ENCODE assay signal across 21 mouse cellular contexts in genomic region chr8:13687101-13687717, GRCm38 (mm10). TPM values are rescaled to one million over a fixed set of nuclear protein-coding genes. Genes with fewer than 3 reads are reported as not detected.
DNase-seq lines count a peak whose midpoint lies in the region; ATAC-seq and TF ChIP-seq lines count a peak whose summit lies in the region.
"Had no signal": no experiment of that assay in that cellular context is flagged by ENCODE, and none has a peak within 500 bp of the region (broad histone marks: within the 10 kb centered on the region; RNA-seq: fewer than 3 reads in every experiment).

No protein-coding gene starts in this region.

- H3K4me1 ChIP-seq in intestine, postnatal 0 days (replicated peaks; ENCODE audit: control insufficient read depth, insufficient read depth, low read length) = no peaks in the 10 kb centered on the region
- H3K4me1 ChIP-seq in intestine, embryonic 15.5 days (replicated peaks) = peaks cover 10% of the 10 kb centered on the region
- peaks cover 3% of the 10 kb centered on the region; the same call in 1 of the 2 replicates for H3K4me1 ChIP-seq in midbrain, postnatal 0 days (ENCODE audit: insufficient read depth, low read length)
- no peaks in the 10 kb centered on the region for H3K4me1 ChIP-seq in midbrain, embryonic 14.5 days (ENCODE audit: control insufficient read depth, insufficient read depth, low read length)
- no peaks in the 10 kb centered on the region for H3K4me1 ChIP-seq in ES-Bruce4 (ENCODE audit: control insufficient read depth, insufficient read depth, low read length)
- H3K4me1 ChIP-seq in stomach, postnatal 0 days (replicated peaks; ENCODE audit: control insufficient read depth, insufficient read depth) = peaks cover 3% of the 10 kb centered on the region
- H3K4me1 ChIP-seq in forebrain, embryonic 12.5 days = peaks cover 4% of the 10 kb centered on the region; the same call in 1 of the 2 replicates

- no peak for DNase-seq in midbrain, postnatal 0 days (ENCODE audit: low spot score)
- DNase-seq in midbrain, embryonic 14.5 days = no peak
- no peak for DNase-seq in stomach, postnatal 0 days (ENCODE audit: low spot score)
- no peak for DNase-seq in cerebellum, adult 8-10 months
- DNase-seq: cerebellum, adult 18-20 months; heart, adult 11 months; kidney, adult 18-20 months; kidney, postnatal 36 days had no signal

- H3K36me3 ChIP-seq in intestine, postnatal 0 days (ENCODE audit: control insufficient read depth, insufficient read depth) = no peaks in the 10 kb centered on the region
- no peaks in the 10 kb centered on the region for H3K36me3 ChIP-seq in intestine, embryonic 15.5 days
- H3K36me3 ChIP-seq in midbrain, postnatal 0 days (ENCODE audit: insufficient read depth, low read length) = no peaks in the 10 kb centered on the region
- no peaks in the 10 kb centered on the region for H3K36me3 ChIP-seq in midbrain, embryonic 14.5 days (ENCODE audit: control insufficient read depth, insufficient read depth, low read length)
- H3K36me3 ChIP-seq in ES-Bruce4 (ENCODE audit: control insufficient read depth, insufficient read depth, low read length, poor library complexity, severe bottlenecking) = no peaks in the 10 kb centered on the region
- H3K36me3 ChIP-seq in stomach, postnatal 0 days (ENCODE audit: control insufficient read depth, insufficient read depth, low read length) = no peaks in the 10 kb centered on the region
- H3K36me3 ChIP-seq in forebrain, embryonic 12.5 days (replicated peaks) = no peaks in the 10 kb centered on the region
- H3K36me3 ChIP-seq: embryonic facial prominence, embryonic 15.5 days; hindbrain, embryonic 13.5 days; midbrain, embryonic 13.5 days had no signal

- no peak overlapping the region for H3K4me2 ChIP-seq in intestine, postnatal 0 days (replicated peaks; ENCODE audit: low read depth)
- H3K4me2 ChIP-seq in intestine, embryonic 15.5 days (replicated peaks) = no peak overlapping the region
- H3K4me2 ChIP-seq in midbrain, postnatal 0 days (ENCODE audit: low read depth, low read length, poor library complexity, severe bottlenecking) = no peak overlapping the region
- H3K4me2 ChIP-seq in midbrain, embryonic 14.5 days (ENCODE audit: low read length) = no peak overlapping the region
- H3K4me2 ChIP-seq in stomach, postnatal 0 days (replicated peaks; ENCODE audit: low read depth) = no peak overlapping the region
- no peak overlapping the region for H3K4me2 ChIP-seq in forebrain, embryonic 12.5 days
- H3K4me2 ChIP-seq: embryonic facial prominence, embryonic 15.5 days; hindbrain, embryonic 13.5 days; midbrain, embryonic 13.5 days had no signal

- no peaks in the 10 kb centered on the region for H3K9me3 ChIP-seq in intestine, postnatal 0 days (ENCODE audit: control insufficient read depth)
- H3K9me3 ChIP-seq in intestine, embryonic 15.5 days = no peaks in the 10 kb centered on the region
- H3K9me3 ChIP-seq in midbrain, postnatal 0 days (ENCODE audit: low read length) = no peaks in the 10 kb centered on the region
- H3K9me3 ChIP-seq in midbrain, embryonic 14.5 days (ENCODE audit: control insufficient read depth, low read length) = no peaks in the 10 kb centered on the region
- no peaks in the 10 kb centered on the region for H3K9me3 ChIP-seq in ES-Bruce4 (replicated peaks; ENCODE audit: control insufficient read depth, insufficient read depth, low read length, poor library complexity, severe bottlenecking)
- no peaks in the 10 kb centered on the region for H3K9me3 ChIP-seq in stomach, postnatal 0 days (ENCODE audit: control insufficient read depth, low read length)
- 0 out of 2 replicates have a peak, but pooled peaks cover 5% of the 10 kb centered on the region for H3K9me3 ChIP-seq in forebrain, embryonic 12.5 days
- H3K9me3 ChIP-seq: embryonic facial prominence, embryonic 15.5 days; hindbrain, embryonic 13.5 days; midbrain, embryonic 13.5 days had no signal

- WGBS in intestine, postnatal 0 days = 92% methylated on average over 8 of the region's 8 CpGs
- WGBS in intestine, embryonic 15.5 days = 91% methylated on average over 8 of the region's 8 CpGs
- WGBS in midbrain, postnatal 0 days = 95% methylated on average over 8 of the region's 8 CpGs
- WGBS in midbrain, embryonic 14.5 days = 95% methylated on average over 8 of the region's 8 CpGs
- WGBS in stomach, postnatal 0 days = 89% methylated on average over 8 of the region's 8 CpGs
- WGBS in forebrain, embryonic 12.5 days = 91% methylated on average over 8 of the region's 8 CpGs

- H3K27me3 ChIP-seq in intestine, postnatal 0 days (replicated peaks; ENCODE audit: control insufficient read depth, insufficient read depth, low read length) = no peaks in the 10 kb centered on the region
- no peaks in the 10 kb centered on the region for H3K27me3 ChIP-seq in intestine, embryonic 15.5 days (replicated peaks)
- H3K27me3 ChIP-seq in midbrain, postnatal 0 days (ENCODE audit: insufficient read depth, low read length) = no peaks in the 10 kb centered on the region
- no peaks in the 10 kb centered on the region for H3K27me3 ChIP-seq in midbrain, embryonic 14.5 days (ENCODE audit: control insufficient read depth, insufficient read depth, low read length)
- H3K27me3 ChIP-seq in ES-Bruce4 (ENCODE audit: control insufficient read depth, insufficient read depth, low read length, poor library complexity, severe bottlenecking) = no peaks in the 10 kb centered on the region
- H3K27me3 ChIP-seq in stomach, postnatal 0 days (ENCODE audit: control insufficient read depth, insufficient read depth, low read length) = no peaks in the 10 kb centered on the region
- no peaks in the 10 kb centered on the region for H3K27me3 ChIP-seq in forebrain, embryonic 12.5 days
- H3K27me3 ChIP-seq: embryonic facial prominence, embryonic 15.5 days; hindbrain, embryonic 13.5 days; midbrain, embryonic 13.5 days; Patski had no signal

- TF ChIP-seq POLR2A in ES-Bruce4 (IDR thresholded peaks at IDR 0.05; ENCODE audit: insufficient read depth, low read length) = no peak

- no peak overlapping the region for H3K4me3 ChIP-seq in intestine, postnatal 0 days (ENCODE audit: low read depth, low read length)
- H3K4me3 ChIP-seq in intestine, embryonic 15.5 days (replicated peaks) = no peak overlapping the region
- H3K4me3 ChIP-seq in midbrain, postnatal 0 days (ENCODE audit: low read depth, low read length) = no peak overlapping the region
- H3K4me3 ChIP-seq in midbrain, embryonic 14.5 days (replicated peaks; ENCODE audit: low read depth, low read length) = no peak overlapping the region
- H3K4me3 ChIP-seq in ES-Bruce4 (ENCODE audit: low read depth, low read length) = no peak overlapping the region
- H3K4me3 ChIP-seq in stomach, postnatal 0 days (ENCODE audit: low read depth, low read length) = no peak overlapping the region
- no peak overlapping the region for H3K4me3 ChIP-seq in forebrain, embryonic 12.5 days (replicated peaks)
- H3K4me3 ChIP-seq: embryonic facial prominence, embryonic 15.5 days; hindbrain, embryonic 13.5 days; midbrain, embryonic 13.5 days had no signal

- no peak for ATAC-seq in intestine, postnatal 0 days
- no peak for ATAC-seq in intestine, embryonic 15.5 days
- no peak for ATAC-seq in midbrain, postnatal 0 days (ENCODE audit: low FRiP score)
- ATAC-seq in midbrain, embryonic 14.5 days (ENCODE audit: low FRiP score, low TSS enrichment) = no peak
- ATAC-seq in stomach, postnatal 0 days (ENCODE audit: low FRiP score, low TSS enrichment) = no peak
- no peak for ATAC-seq in forebrain, embryonic 12.5 days (ENCODE audit: low FRiP score)
- ATAC-seq: forebrain, embryonic 14.5 days; midbrain, embryonic 13.5 days; Patski had no signal

- TF ChIP-seq EP300 in ES-Bruce4 (IDR thresholded peaks at IDR 0.05; ENCODE audit: insufficient read depth, low read depth, low read length) = no peak
- TF ChIP-seq EP300 in stomach, postnatal 0 days (optimal IDR thresholded peaks at IDR 0.05) = no peak

- H3K27ac ChIP-seq in intestine, postnatal 0 days (ENCODE audit: low read depth, low read length) = no peak overlapping the region
- H3K27ac ChIP-seq in intestine, embryonic 15.5 days = no peak overlapping the region
- H3K27ac ChIP-seq in midbrain, postnatal 0 days (ENCODE audit: low read depth, low read length) = no peak overlapping the region
- H3K27ac ChIP-seq in midbrain, embryonic 14.5 days (replicated peaks; ENCODE audit: low read depth, low read length) = no peak overlapping the region
- no peak overlapping the region for H3K27ac ChIP-seq in ES-Bruce4 (ENCODE audit: insufficient read depth, low read length)
- H3K27ac ChIP-seq in stomach, postnatal 0 days (replicated peaks) = no peak overlapping the region
- H3K27ac ChIP-seq in forebrain, embryonic 12.5 days = no peak overlapping the region
- H3K27ac ChIP-seq: embryonic facial prominence, embryonic 15.5 days; hindbrain, embryonic 13.5 days; midbrain, embryonic 13.5 days had no signal

- peak; percentile 40; the same call in 1 of the 2 replicates for TF ChIP-seq CTCF in intestine, postnatal 0 days (IDR thresholded peaks at IDR 0.05; ENCODE audit: low read depth)
- peak; percentile 10; the same call in 1 of the 2 replicates for TF ChIP-seq CTCF in midbrain, postnatal 0 days (IDR thresholded peaks at IDR 0.05)
- peak; percentile 6 for TF ChIP-seq CTCF in ES-Bruce4 (IDR thresholded peaks at IDR 0.05; ENCODE audit: low read depth, low read length)
- TF ChIP-seq CTCF in stomach, postnatal 0 days (IDR thresholded peaks at IDR 0.05; ENCODE audit: low read depth) = peak; percentile 48

- H3K9ac ChIP-seq in intestine, postnatal 0 days (ENCODE audit: low read depth, low read length) = no peak overlapping the region
- H3K9ac ChIP-seq in intestine, embryonic 15.5 days = no peak overlapping the region
- H3K9ac ChIP-seq in midbrain, postnatal 0 days (replicated peaks; ENCODE audit: low read length, poor library complexity, severe bottlenecking) = no peak overlapping the region
- H3K9ac ChIP-seq in midbrain, embryonic 14.5 days (replicated peaks; ENCODE audit: low read length) = no peak overlapping the region
- H3K9ac ChIP-seq in ES-Bruce4 (ENCODE audit: low read depth, poor library complexity, severe bottlenecking) = no peak overlapping the region
- no peak overlapping the region for H3K9ac ChIP-seq in stomach, postnatal 0 days (ENCODE audit: low read length)
- no peak overlapping the region for H3K9ac ChIP-seq in forebrain, embryonic 12.5 days
- H3K9ac ChIP-seq: embryonic facial prominence, embryonic 15.5 days; hindbrain, embryonic 13.5 days; midbrain, embryonic 13.5 days had no signal

RNA-seq across cellular contexts. Expression of gene Rasa3, which starts 9.8 kb away (rescaled TPM):
- 9.8 and 9.9 TPM in 2 replicates for polyA plus RNA-seq in intestine, postnatal 0 days (2015; fragmentation: Nextera tagmentation; extraction: Ambion mirVana)
- polyA plus RNA-seq in intestine, embryonic 15.5 days (2015; fragmentation: Nextera tagmentation; extraction: Ambion mirVana) = 19.1 and 22.2 TPM in 2 replicates
- 43.9 and 52.7 TPM in 2 replicates for total RNA-seq in midbrain, postnatal 0 days (2014; rRNA removed)
- polyA plus RNA-seq in midbrain, postnatal 0 days (2015; fragmentation: Nextera tagmentation; extraction: Ambion mirVana) = 20.5 and 23.5 TPM in 2 replicates
- polyA plus RNA-seq in midbrain, embryonic 14.5 days (2014; fragmentation: Nextera tagmentation; extraction: Ambion mirVana) = 18.4 and 26.0 TPM in 2 replicates
- 7.4 and 14.5 TPM in 2 replicates for polyA plus RNA-seq in ES-Bruce4 (2011; ENCODE audit: insufficient read depth, insufficient read length, low read depth, missing spikeins)
- 12.0 and 12.4 TPM in 2 replicates for polyA plus RNA-seq in stomach, postnatal 0 days (2015; fragmentation: Nextera tagmentation; extraction: Ambion mirVana)
- polyA plus RNA-seq in forebrain, embryonic 12.5 days (2016; fragmentation: Nextera tagmentation; extraction: Ambion mirVana) = 24.6 and 26.9 TPM in 2 replicates

RNA-seq across cellular contexts. Expression of gene Cfap97d2, which starts 18.5 kb away (rescaled TPM):
- not detected in 2 replicates for polyA plus RNA-seq in intestine, postnatal 0 days (2015; fragmentation: Nextera tagmentation; extraction: Ambion mirVana)
- polyA plus RNA-seq in intestine, embryonic 15.5 days (2015; fragmentation: Nextera tagmentation; extraction: Ambion mirVana) = 0.10 TPM in 1 of 2 replicates, not detected in the other
- total RNA-seq in midbrain, postnatal 0 days (2014; rRNA removed) = 0.24 and 4.9 TPM in 2 replicates
- 1.4 and 2.8 TPM in 2 replicates for polyA plus RNA-seq in midbrain, postnatal 0 days (2015; fragmentation: Nextera tagmentation; extraction: Ambion mirVana)
- polyA plus RNA-seq in midbrain, embryonic 14.5 days (2014; fragmentation: Nextera tagmentation; extraction: Ambion mirVana) = 1.6 and 2.2 TPM in 2 replicates
- not detected in 2 replicates for polyA plus RNA-seq in ES-Bruce4 (2011; ENCODE audit: insufficient read depth, insufficient read length, low read depth, missing spikeins)
- 0.13 and 0.17 TPM in 2 replicates for polyA plus RNA-seq in stomach, postnatal 0 days (2015; fragmentation: Nextera tagmentation; extraction: Ambion mirVana)
- 2.1 and 2.5 TPM in 2 replicates for polyA plus RNA-seq in forebrain, embryonic 12.5 days (2016; fragmentation: Nextera tagmentation; extraction: Ambion mirVana)
- polyA plus RNA-seq: C2C12; heart, embryonic 16.5 days; limb, embryonic 11.5 days; liver, embryonic 16.5 days; Patski had no signal
